Mouse (Mus musculus): ENCODE data around the gene Palld.

Gene Palld

DNA sequence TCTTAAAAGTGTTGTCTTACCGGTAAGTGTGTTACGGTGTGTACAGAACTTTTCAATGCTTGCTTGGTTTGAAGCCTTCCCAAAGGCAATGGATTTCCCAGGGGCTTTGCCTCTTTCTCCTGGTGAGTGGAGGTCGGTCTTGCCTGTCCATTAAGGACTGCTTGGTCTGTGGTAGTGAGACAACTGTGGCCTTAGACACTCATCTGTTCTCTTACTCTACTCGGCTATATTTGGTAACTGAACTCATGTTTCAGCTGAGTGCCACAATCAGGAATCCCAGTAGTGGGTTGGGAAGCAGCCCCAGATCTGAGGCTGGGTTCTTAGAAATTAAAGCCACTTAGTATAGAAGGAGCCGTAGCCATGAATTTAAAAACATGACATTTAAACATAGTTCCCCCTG lies at the start of gene Palld:
Gene Palld (minus strand): TSS at position 170 of the 400 bp plus-strand sequence.
- no peak for DNase-seq

GRCm38 (mm10) chr8:61937576-61937975 lies 35.1 kb upstream of the Palld start:
- no peak for DNase-seq

DNA sequence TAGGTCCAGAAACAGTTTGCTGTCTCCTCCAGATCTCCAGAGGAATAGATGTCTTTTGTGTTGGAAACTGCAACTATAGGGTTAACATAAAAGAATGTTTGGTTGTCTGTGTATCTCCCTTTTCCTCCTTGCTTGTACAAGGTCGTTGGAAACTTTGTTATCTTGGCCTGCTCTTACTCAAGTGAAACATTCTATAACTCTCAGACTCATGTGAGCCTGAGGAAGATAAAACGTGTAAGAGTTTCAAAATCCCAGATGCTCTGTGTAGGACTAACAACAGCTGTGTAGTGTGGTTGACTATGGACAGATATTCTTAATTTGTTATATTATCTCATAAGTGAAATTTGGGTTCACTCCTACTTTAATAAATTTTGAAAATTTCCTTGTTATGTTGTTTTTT lies 30.8 kb upstream of the Palld start:
- no peak for DNase-seq

- DNase-seq: peak; percentile 70 to 83
Observed at GRCm38 (mm10) chr8:61927777-61928494, 25.4 kb upstream of the Palld start, which contains the start of gene Ddx60. Gene Ddx60 (plus strand): TSS chr8:61928087.

- DNase-seq: no peak
Observed at GRCm38 (mm10) chr8:61924518-61924917, 22.0 kb upstream of the Palld start.

GRCm38 (mm10) chr8:61921454-61922054 lies 19.1 kb upstream of the Palld start:
- no peak for DNase-seq

DNA sequence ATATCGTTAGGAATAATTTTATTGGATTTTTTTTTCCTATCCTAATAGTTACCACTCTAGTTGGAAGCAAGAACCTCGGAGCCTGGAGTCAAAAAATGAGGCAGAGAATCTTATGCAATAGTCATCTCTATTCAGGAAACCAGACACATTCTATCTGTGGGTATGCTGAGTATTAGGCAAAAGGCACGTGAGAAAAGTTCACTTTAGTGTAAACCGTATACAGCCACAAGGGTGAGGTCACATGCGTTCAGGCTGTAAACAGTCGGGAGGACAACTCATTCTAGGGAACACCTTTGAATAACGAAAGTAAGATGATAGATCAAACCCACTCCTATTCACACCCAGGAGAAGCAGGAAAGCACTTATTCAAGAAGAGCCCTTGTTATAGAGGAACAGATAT lies 17.9 kb upstream of the Palld start:
- DNase-seq: no peak

- DNase-seq: no peak
Observed at GRCm38 (mm10) chr8:61919145-61919788, 16.8 kb upstream of the Palld start.

- no peak for DNase-seq
Observed at GRCm38 (mm10) chr8:61917287-61917686, 14.8 kb upstream of the Palld start.

DNA sequence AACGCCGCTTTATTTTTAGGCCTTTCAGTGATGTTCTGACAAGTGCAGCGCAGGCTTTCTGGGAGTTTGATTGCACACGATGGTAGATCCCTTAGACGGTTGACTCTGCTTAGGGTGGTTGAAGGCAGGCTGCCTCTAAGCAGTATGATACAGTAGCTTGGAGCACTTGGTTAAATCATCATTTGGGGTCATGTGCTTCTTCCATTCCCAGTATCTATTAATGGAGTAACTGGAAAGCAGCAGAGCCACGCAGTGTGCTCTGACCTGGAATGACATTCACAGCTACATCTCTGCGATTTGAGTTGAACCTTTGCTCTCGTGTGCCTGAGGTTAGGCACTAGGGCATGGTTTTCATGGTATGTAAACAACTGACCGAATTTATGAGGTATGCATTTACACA lies 11.5 kb upstream of the Palld start:
- no peak for DNase-seq

GRCm38 (mm10) chr8:61912817-61913216 lies 10.3 kb upstream of the Palld start:
- DNase-seq: no peak

GRCm38 (mm10) chr8:61909313-61909712 lies 6.8 kb upstream of the Palld start:
- DNase-seq: no peak

DNA sequence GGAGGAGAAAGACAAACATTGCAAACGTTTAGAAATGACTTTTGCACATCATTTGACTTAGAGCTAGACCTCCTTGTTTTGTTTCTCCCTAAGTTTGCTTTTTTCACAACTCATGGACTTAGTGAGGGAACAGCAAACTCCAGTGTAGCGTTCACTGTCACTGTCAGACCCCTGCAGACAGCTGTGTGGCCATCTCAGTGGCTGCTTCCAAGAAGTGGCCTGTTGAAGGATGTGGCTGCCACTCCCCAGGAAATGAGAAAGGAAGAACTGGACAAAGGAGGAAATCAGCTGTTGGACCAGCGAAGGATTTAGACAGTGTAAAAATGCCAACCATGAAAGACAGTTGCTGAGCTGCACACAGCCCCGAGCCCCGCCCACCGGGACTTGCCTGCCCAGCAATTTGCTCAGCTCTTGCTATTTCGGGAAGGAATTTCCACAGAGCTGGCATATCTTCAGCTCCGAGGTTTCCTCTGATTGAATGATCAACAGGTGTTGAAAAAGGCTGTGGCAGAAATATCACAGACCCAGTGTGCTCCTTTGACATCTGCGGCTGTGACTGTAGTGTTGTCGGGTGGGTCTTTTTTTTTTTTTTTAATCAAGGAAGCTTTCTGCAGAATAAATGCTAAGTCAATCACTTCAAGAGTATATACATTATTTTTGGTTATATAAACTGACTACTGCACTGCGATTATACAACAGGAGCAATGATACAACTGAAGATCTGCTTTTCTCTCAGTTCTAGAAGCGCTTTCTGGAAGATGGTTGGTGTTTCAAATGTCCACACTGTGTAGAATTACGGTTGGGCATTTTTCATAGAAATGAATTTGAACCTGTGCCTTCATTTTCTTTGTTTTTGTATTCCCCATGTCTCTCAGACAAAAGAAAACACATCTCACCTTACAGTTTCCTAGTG lies 6.1 kb upstream of the Palld start:
- DNase-seq: peak; percentile 42 to 52

- DNase-seq: no peak
Observed at GRCm38 (mm10) chr8:61901028-61901717, 1.3 kb downstream of the Palld start.

- no peak for DNase-seq
Observed at GRCm38 (mm10) chr8:61897402-61897801, 5.1 kb downstream of the Palld start.

- DNase-seq: no peak
Observed at GRCm38 (mm10) chr8:61896742-61897141, 5.7 kb downstream of the Palld start.

DNA sequence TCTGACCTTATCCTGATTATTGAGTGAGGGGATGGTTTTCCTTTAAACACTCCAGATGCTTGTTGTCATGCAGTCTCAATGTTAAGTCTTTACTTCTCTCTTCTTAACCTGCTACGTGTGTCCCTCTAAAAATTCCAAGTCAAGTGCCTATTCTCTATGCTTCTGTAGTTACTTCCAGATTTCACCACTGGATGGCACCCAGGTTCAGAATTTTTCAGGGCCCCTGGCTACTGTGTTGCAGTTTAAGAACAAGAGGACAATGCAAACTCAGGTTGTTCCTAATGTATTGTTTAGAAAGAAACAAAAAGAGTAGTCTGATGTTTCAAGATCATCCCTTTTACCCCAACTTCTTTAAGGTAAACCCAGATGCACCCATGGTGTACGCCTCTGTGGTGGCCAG lies 8.4 kb downstream of the Palld start:
- peak; percentile 43 to 69 for DNase-seq

GRCm38 (mm10) chr8:61877607-61878006 lies 24.9 kb downstream of the Palld start:
- DNase-seq: peak in 1 of 2 experiments; percentile 14

GRCm38 (mm10) chr8:61875290-61875689 lies 27.2 kb downstream of the Palld start:
- peak in 1 of 2 experiments; percentile 64 for DNase-seq

- peak in 1 of 2 experiments; percentile 17 for DNase-seq
Observed at GRCm38 (mm10) chr8:61873994-61874393, 28.5 kb downstream of the Palld start.

DNA sequence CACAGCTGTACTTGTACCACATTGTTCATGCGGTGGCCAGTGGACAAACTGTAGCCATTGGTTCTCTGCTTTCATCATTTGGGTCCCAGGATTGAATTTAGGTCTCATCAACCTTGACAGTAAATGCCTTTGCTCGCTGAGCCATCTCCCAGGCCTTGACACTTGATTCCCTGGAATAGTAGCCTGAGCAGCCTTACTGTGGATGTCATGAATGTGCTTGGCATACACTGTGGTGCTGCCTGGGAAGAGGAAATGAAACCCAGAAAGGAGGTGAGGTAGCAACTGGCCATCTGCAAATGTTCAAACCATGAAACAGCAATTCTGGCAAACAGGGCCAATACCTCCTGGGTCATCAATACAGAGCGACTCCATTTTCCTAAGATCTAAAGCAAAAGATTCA lies 34.0 kb downstream of the Palld start:
- no peak for DNase-seq

DNA sequence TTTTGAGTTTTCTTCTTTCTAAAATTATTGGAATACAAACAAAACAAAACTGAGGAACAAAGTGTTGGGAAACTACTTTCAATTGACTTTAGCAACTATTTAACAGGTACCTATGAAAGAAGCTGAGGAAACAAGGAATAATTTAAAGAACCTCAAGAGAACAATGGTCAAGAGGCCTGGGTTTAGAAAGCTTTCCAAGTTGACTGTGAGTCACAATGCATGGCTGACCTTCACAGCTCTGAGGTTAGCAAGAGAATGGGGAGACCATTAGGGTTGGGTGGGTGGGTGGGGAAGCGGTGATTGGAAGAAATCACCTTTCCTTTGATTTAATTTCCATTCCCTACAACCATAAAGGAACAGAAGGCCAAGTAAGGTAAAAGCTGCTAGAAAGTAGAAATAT lies 35.6 kb downstream of the Palld start:
- no peak for DNase-seq

Measured in kidney, postnatal 25 days (tissue).